Mouse (Mus musculus): ENCODE measurements around the gene Rassf8. TPM values are rescaled to one million over a fixed set of nuclear protein-coding genes. Genes with fewer than 3 reads are reported as not detected.

The Rassf8 gene
- polyA plus RNA-seq, 1 experiment from 2014 or later: 2.9 TPM

DNA sequence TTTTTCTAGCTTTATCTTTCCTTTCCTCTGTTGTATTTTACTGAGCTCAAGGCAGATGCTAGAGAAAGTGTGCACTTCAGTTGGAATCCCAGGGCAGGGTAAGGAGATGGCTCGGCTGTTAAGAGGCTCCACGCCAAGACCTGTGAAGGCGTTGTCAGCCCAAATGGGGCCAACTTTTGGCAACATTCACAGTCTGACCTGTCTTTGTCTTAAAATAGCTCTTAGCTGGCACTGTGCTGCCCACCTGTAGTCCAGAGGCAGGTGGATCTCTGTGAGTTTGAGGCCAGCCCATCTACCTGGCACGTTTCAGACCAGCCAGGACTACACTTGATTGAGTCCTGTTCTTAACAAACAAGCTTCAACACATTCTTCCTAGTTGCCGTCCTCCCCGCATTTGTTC is 7.9 kb downstream of the Rassf8 start:
- Histone ChIP-seq H3K27me3 (0 out of 2 replicates have a peak, but pooled peaks cover under 1% of the 10 kb centered on the region), H3K4me3 (no peak overlapping the region), H3K27ac (no peak overlapping the region), H3K9ac (no peak overlapping the region), H3K4me2 (no peak overlapping the region), H3K4me1 (no peaks in the 10 kb centered on the region), H3K36me3 (ENCODE audit: poor library complexity, severe bottlenecking) (no peaks in the 10 kb centered on the region), H3K9me3 (replicated peaks) (no peaks in the 10 kb centered on the region)
- no peak for ATAC-seq
- WGBS: 92% methylated on average over 6 of the region's 6 CpGs

GRCm38 (mm10) chr6:145755942-145756639 is 9.5 kb downstream of the Rassf8 start:
- Histone ChIP-seq H3K27ac (no peak overlapping the region), H3K4me3 (no peak overlapping the region), H3K9me3 (replicated peaks) (no peaks in the 10 kb centered on the region), H3K9ac (no peak overlapping the region), H3K27me3 (no peaks in the 10 kb centered on the region), H3K4me2 (no peak overlapping the region), H3K36me3 (ENCODE audit: poor library complexity, severe bottlenecking) (no peaks in the 10 kb centered on the region), H3K4me1 (no peaks in the 10 kb centered on the region; the same call in 1 of the 2 replicates)
- 69% methylated on average over 14 of the region's 14 CpGs for WGBS
- ATAC-seq: no peak

DNA sequence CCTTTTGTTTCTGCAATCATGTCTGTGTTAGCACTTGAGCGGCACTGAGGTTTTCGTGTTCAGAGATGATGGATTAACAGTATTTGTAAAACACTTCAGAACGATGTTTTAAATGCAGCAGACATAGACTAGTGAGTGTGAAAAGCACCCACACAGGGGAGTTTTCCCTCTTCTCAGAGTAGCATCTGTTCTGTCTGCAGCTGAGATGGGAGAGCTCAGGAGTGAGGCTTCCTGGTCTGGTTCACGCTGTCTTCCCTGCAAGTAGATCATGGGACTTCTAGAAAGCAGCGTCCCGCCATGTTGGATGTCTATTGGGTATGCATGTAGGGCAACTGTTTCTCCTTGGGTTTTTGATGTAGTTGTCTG is 10.1 kb downstream of the Rassf8 start:
- 79% methylated on average over 6 of the region's 6 CpGs for WGBS

DNA sequence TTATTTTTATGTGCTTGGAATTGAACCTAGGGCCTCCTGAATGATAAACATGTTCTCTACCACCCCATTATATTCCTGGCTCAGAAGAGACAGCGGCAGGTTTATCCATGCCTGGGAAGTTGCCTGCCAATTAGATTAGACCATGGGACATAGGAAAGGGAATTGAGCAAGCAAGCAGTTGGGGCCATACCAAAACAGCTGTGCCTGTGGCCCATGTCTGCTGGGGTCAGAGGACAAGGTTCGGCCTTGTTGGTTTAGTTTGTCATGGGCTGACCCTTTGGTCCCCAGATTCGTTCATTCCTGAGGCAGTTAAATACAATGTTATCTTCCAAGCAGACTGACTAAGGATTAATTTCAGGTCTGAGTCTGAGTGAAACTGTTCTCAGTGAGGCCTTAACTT is 10.8 kb downstream of the Rassf8 start:
- ATAC-seq: no peak
- Histone ChIP-seq H3K4me1 (no peaks in the 10 kb centered on the region; the same call in 1 of the 2 replicates), H3K4me2 (no peak overlapping the region), H3K4me3 (no peak overlapping the region), H3K27ac (no peak overlapping the region), H3K9me3 (replicated peaks) (no peaks in the 10 kb centered on the region), H3K36me3 (ENCODE audit: poor library complexity, severe bottlenecking) (no peaks in the 10 kb centered on the region), H3K9ac (no peak overlapping the region), H3K27me3 (no peaks in the 10 kb centered on the region)
- 87% methylated on average over 3 of the region's 3 CpGs for WGBS

More for the DNA sequence above, 10.1 kb downstream of the Rassf8 start:
- Histone ChIP-seq H3K4me2 (no peak overlapping the region), H3K27ac (no peak overlapping the region), H3K9me3 (replicated peaks) (no peaks in the 10 kb centered on the region), H3K4me1 (no peaks in the 10 kb centered on the region; the same call in 1 of the 2 replicates), H3K27me3 (no peaks in the 10 kb centered on the region), H3K9ac (no peak overlapping the region), H3K4me3 (no peak overlapping the region), H3K36me3 (ENCODE audit: poor library complexity, severe bottlenecking) (no peaks in the 10 kb centered on the region)
- ATAC-seq: no peak

GRCm38 (mm10) chr6:145758685-145759084 is 12.1 kb downstream of the Rassf8 start:
- ATAC-seq: no peak
- Histone ChIP-seq H3K27ac (no peak overlapping the region), H3K4me3 (no peak overlapping the region), H3K36me3 (ENCODE audit: poor library complexity, severe bottlenecking) (no peaks in the 10 kb centered on the region), H3K4me1 (no peaks in the 10 kb centered on the region; the same call in 1 of the 2 replicates), H3K9me3 (replicated peaks) (no peaks in the 10 kb centered on the region), H3K4me2 (no peak overlapping the region), H3K9ac (no peak overlapping the region), H3K27me3 (no peaks in the 10 kb centered on the region)
- 84% methylated on average over 10 of the region's 10 CpGs for WGBS

DNA sequence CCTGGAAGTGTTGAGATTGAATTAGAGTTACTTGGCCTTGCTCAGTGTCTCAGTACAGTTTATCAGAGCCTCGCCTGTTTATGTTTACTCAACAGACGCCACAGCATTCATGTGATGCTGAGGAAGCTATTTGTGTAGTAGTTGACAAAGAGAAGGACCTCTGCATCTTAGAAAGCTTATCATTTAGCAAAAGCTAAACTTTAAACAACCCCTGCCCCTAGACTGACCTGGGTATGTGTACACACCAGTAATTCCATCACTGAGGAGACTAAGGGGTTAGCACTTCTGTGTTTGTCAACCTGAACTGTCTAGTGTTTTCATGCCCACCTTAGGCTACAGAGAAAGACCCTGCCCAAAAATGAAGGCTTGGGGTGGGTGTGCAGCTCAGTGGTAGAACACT is 12.9 kb downstream of the Rassf8 start:
- Histone ChIP-seq H3K9me3 (replicated peaks) (no peaks in the 10 kb centered on the region), H3K27ac (no peak overlapping the region), H3K4me3 (no peak overlapping the region), H3K4me2 (no peak overlapping the region), H3K4me1 (peaks cover 3% of the 10 kb centered on the region), H3K36me3 (ENCODE audit: poor library complexity, severe bottlenecking) (no peaks in the 10 kb centered on the region), H3K9ac (no peak overlapping the region), H3K27me3 (no peaks in the 10 kb centered on the region)
- WGBS: 90% methylated on average over 2 of the region's 2 CpGs
- ATAC-seq: no peak

- Histone ChIP-seq H3K4me1 (peaks cover 3% of the 10 kb centered on the region), H3K4me3 (no peak overlapping the region), H3K9ac (no peak overlapping the region), H3K36me3 (ENCODE audit: poor library complexity, severe bottlenecking) (no peaks in the 10 kb centered on the region), H3K9me3 (replicated peaks) (no peaks in the 10 kb centered on the region), H3K4me2 (no peak overlapping the region), H3K27me3 (no peaks in the 10 kb centered on the region), H3K27ac (no peak overlapping the region)
- WGBS: 84% methylated on average over 4 of the region's 4 CpGs
- ATAC-seq: no peak
These were observed 13.9 kb downstream of the Rassf8 start for GRCm38 (mm10) chr6:145760246-145761016.

DNA sequence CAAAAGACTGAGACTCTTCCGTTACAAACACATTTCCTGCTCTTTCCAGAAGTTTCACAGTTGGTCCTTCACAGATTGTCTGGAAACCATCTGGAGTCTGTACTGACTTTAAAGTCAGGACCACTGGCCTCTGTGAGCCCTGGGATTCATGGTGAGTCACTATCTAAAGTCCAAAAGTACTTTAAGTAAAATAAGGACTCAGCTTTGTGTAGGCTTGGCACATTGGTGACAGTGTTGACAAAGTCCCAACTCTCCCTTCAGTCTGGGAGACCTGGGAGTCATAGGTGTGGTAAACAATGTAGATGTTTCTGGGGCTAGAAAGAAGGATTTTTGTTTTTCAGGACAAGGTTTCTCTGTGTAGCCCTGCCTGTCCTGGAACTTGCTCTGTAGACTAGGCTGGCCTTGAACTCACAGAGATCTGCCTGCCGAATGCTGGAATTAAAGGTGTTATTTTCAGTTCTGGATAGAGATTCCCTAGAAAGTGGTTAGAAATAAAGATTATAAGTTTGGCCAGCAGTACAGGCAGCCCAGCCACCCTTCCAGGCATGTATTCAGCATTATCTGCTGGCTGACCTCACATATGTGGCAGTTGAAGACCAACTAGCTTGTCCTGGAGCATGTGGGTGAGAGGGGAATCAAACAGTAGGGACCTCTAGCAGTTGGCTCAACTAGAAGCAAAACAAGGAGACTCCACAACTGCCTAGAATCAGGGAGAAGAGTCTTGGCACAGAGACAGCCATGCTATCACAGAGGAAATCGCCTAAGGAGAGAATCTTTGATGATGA is 14.8 kb downstream of the Rassf8 start:
- ATAC-seq: no peak
- no peak overlapping the region for H3K27ac ChIP-seq

DNA sequence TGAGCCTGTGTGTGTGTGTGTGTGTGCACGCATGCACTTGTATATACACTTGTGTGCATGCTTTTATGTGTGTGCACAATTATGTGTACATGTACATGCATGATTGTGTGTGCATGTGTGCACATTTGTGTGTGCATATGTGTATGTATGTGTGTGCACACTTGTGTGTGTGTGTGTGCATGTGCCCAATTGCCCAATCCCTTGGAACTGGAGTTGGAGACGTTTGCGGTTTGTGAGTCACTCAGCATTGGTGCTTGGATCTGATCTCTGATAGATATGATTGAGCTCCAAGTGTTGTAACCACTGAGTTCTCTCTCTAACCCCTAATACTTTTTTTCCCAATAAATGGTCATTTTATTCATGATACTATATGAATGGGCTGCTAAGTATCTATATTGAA is 15.5 kb downstream of the Rassf8 start:
- H3K27me3 ChIP-seq: no peaks in the 10 kb centered on the region
- WGBS: 96% methylated on average over 3 of the region's 3 CpGs
- H3K9ac ChIP-seq: no peak overlapping the region
- H3K4me1 ChIP-seq: peaks cover 3% of the 10 kb centered on the region
- no peak overlapping the region for H3K27ac ChIP-seq
- no peak overlapping the region for H3K4me3 ChIP-seq
- no peaks in the 10 kb centered on the region for H3K36me3 ChIP-seq (ENCODE audit: poor library complexity, severe bottlenecking)
- H3K4me2 ChIP-seq: no peak overlapping the region
- no peak for ATAC-seq
- H3K9me3 ChIP-seq (replicated peaks): no peaks in the 10 kb centered on the region

More for the DNA sequence above, 14.8 kb downstream of the Rassf8 start:
- no peaks in the 10 kb centered on the region for H3K36me3 ChIP-seq (ENCODE audit: poor library complexity, severe bottlenecking)
- no peak overlapping the region for H3K4me3 ChIP-seq
- H3K27me3 ChIP-seq: no peaks in the 10 kb centered on the region
- 84% methylated on average over 3 of the region's 3 CpGs for WGBS
- H3K4me1 ChIP-seq: peaks cover 3% of the 10 kb centered on the region
- H3K4me2 ChIP-seq: no peak overlapping the region
- H3K9ac ChIP-seq: no peak overlapping the region
- H3K9me3 ChIP-seq (replicated peaks): no peaks in the 10 kb centered on the region

DNA sequence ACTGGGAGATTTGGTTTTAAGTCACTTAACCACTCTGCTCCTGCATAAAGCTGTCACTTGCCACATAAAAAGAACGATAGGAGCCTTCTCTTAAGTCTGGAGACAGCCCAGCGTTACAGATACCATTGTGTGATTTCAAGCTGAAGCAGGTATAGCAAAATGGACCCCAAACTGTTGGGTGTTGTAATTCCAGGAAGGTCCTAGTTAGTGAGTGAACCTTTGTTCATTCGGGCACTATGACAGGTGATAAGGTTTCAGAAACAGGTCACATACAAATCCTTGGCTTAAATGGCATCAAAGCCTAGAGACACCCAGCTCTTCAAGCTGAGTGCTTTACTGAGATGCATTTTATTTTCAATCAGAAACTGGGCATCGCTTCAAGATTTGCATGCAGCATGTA is 16.5 kb downstream of the Rassf8 start:
- Histone ChIP-seq H3K36me3 (ENCODE audit: poor library complexity, severe bottlenecking) (no peaks in the 10 kb centered on the region), H3K4me3 (no peak overlapping the region), H3K27me3 (no peaks in the 10 kb centered on the region), H3K4me1 (peaks cover 3% of the 10 kb centered on the region), H3K9me3 (replicated peaks) (no peaks in the 10 kb centered on the region), H3K27ac (no peak overlapping the region), H3K4me2 (no peak overlapping the region), H3K9ac (no peak overlapping the region)
- ATAC-seq: no peak
- 88% methylated on average over 4 of the region's 4 CpGs for WGBS

DNA sequence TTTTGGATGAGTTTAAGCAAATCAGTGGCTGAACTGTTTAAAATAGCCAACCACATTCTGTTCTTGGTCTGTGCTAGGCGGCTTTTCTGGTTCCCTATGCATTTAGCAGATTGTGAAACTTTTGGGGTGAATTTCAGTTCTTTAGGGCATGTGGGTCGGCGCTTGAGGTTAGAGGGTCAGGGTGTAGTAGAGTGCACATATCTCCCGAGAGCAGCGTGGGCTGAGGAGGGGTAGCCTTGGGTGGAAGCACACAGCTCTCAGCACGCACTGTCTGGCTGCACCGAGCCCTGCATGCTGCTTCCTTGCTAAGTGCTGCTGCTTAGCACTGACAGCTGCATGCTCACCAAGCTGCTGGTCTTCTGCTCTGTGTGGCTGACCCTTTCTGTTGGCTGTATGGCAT is 18.5 kb downstream of the Rassf8 start:
- H3K27ac ChIP-seq: no peak overlapping the region
- ATAC-seq: no peak
- no peaks in the 10 kb centered on the region for H3K27me3 ChIP-seq
- WGBS: 83% methylated on average over 7 of the region's 7 CpGs
- H3K36me3 ChIP-seq (ENCODE audit: poor library complexity, severe bottlenecking): no peaks in the 10 kb centered on the region
- no peak overlapping the region for H3K4me2 ChIP-seq
- H3K4me1 ChIP-seq: peaks cover 9% of the 10 kb centered on the region
- H3K9ac ChIP-seq: no peak overlapping the region
- no peaks in the 10 kb centered on the region for H3K9me3 ChIP-seq (replicated peaks)
- no peak overlapping the region for H3K4me3 ChIP-seq

GRCm38 (mm10) chr6:145766971-145767370 is 20.4 kb downstream of the Rassf8 start:
- no peaks in the 10 kb centered on the region for H3K36me3 ChIP-seq (ENCODE audit: poor library complexity, severe bottlenecking)
- no peak overlapping the region for H3K4me3 ChIP-seq

More at GRCm38 (mm10) chr6:145766971-145767370, 20.4 kb downstream of the Rassf8 start:
- Histone ChIP-seq H3K9me3 (replicated peaks) (no peaks in the 10 kb centered on the region), H3K27me3 (no peaks in the 10 kb centered on the region), H3K27ac (no peak overlapping the region), H3K4me1 (peaks cover 9% of the 10 kb centered on the region), H3K9ac (no peak overlapping the region), H3K4me2 (no peak overlapping the region)
- no peak for ATAC-seq
- WGBS: 88% methylated on average over 6 of the region's 6 CpGs

Data from forebrain, embryonic 13.5 days (tissue).